Comparison of ENCODE assay signal across 19 mouse cellular contexts in the genomic region with DNA sequence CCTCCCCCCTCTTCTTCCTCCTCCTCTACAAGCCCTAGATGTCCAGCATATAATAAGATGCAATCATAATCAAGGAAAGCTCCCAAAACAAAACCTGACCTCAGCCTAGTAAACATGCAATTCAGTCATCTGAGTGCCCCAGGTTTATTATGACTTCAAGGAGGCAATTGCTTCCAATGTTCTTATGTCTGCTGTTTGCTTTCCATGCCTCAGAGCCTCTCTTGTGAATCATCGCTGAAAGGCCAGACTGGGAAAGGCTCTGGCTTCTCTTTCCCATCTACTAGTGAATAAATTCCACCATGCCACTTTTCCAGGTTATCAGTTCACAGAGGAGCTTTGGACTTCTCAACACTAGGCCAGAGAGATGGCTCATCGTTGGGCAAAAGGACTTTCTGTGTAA.
A peak's percentile ranks its signal among the peaks of the same experiment; 100 is the strongest.
DNase-seq lines count a peak whose midpoint lies in the region; ATAC-seq and TF ChIP-seq lines count a peak whose summit lies in the region.
"Had no signal": no experiment of that assay in that cellular context is flagged by ENCODE, and none has a peak within 500 bp of the region (broad histone marks: within the 10 kb centered on the region; RNA-seq: fewer than 3 reads in every experiment).

No protein-coding gene starts in this region.

- H3K4me2 ChIP-seq in forebrain, embryonic 16.5 days (ENCODE audit: low read length) = no peak overlapping the region

- CTCF ChIA-PET in Patski (lab: Charles Lee) = interaction anchor here (1.6 to 3.5 kb wide), 3 partner anchors 10 to 15 kb away, joined by 3 to 12 read pairs (median 5); no protein-coding TSS in a partner anchor

- no peak for TF ChIP-seq CTCF in Patski (IDR thresholded peaks at IDR 0.05)

- H3K4me1 ChIP-seq in forebrain, embryonic 16.5 days (replicated peaks; ENCODE audit: control insufficient read depth, insufficient read depth, low read length) = no peaks in the 10 kb centered on the region

- in situ Hi-C loops in Patski (cut with MboI; ENCODE audit: low pct_unique_long_range_greater_than_20kb) = no loop called here

- no peak overlapping the region for H3K4me3 ChIP-seq in forebrain, embryonic 16.5 days (replicated peaks; ENCODE audit: low read length)

- peaks cover 18% of the 10 kb centered on the region for H3K27me3 ChIP-seq in Patski
- H3K27me3 ChIP-seq in forebrain, embryonic 16.5 days (replicated peaks; ENCODE audit: control insufficient read depth, insufficient read depth, low read length) = no peaks in the 10 kb centered on the region
- H3K27me3 ChIP-seq: CH12.LX had no signal

- no peaks in the 10 kb centered on the region for H3K9me3 ChIP-seq in forebrain, embryonic 16.5 days (ENCODE audit: control insufficient read depth, low read length)
- H3K9me3 ChIP-seq: G1E had no signal

- no peak overlapping the region for H3K9ac ChIP-seq in forebrain, embryonic 16.5 days (replicated peaks; ENCODE audit: low read depth, low read length)

- POLR2A ChIA-PET in Patski (lab: Charles Lee) = no interaction called here

- WGBS in forebrain, embryonic 16.5 days = 82% methylated on average over 2 of the region's 2 CpGs

- ATAC-seq in Patski = peak; percentile 93
- ATAC-seq in forebrain, embryonic 16.5 days = no peak
- ATAC-seq: activated CD4-positive, CD25-positive, alpha-beta regulatory T cell, adult 4 months; CD4-positive, CD25-positive, alpha-beta regulatory T cell, adult 4 months had no signal

- DNase-seq in Patski (ENCODE audit: low read depth, low spot score) = peak; percentile 64
- DNase-seq in fibroblast of lung, adult 2 months (ENCODE audit: low read depth) = peak; percentile 36
- no peak for DNase-seq in layer of hippocampus, postnatal 25 days (ENCODE audit: extremely low spot score in 1 of 2, low spot score in 1 of 2)
- DNase-seq: adrenal gland, adult 2 months; adrenal gland, adult 8-10 months; adrenal gland, postnatal 10 days; adrenal gland, postnatal 14 days; adrenal gland, postnatal 25 days; adrenal gland, postnatal 36 days; B cell, adult 2 months; cerebellum, adult 11 months; cerebellum, adult 11-12 months; cerebellum, adult 18-20 months; cerebellum, adult 2 months had no signal

- no peak overlapping the region for H3K27ac ChIP-seq in forebrain, embryonic 16.5 days (ENCODE audit: low read length)

- H3K36me3 ChIP-seq in forebrain, embryonic 16.5 days (ENCODE audit: control insufficient read depth, insufficient read depth) = no peaks in the 10 kb centered on the region
- H3K36me3 ChIP-seq: G1E had no signal

Comparison
In these comparisons a context has a peak if more than half of its experiments do, and no peak if none do; other contexts are left out.
1. DNase-seq: peak in Patski (single experiment) and fibroblast of lung, adult 2 months (single experiment); none in layer of hippocampus, postnatal 25 days (0 of 2).